Mouse (Mus musculus): ENCODE results near the gene Prickle3.

Gene Prickle3

DNA sequence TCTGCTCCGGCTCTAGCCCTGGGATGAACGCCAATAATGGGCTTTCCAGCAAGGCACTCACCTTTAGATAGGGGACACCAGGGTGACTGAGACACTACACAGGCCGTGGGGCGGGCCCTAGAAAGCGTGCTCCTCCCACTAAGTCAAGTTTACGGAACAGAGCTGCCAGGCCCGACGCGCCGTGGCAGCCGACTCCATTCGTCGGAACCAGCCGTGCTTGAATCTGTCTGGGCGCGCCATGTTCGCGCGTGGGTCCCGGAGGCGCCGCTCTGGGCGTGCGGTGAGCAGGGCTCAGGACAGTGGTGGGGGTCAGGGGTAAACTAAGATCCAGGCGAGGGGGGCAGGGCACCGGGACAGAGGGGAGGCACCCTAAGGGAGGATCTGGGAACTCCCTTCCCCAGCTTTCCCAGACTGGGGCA is at the start of gene Prickle3:
Gene Prickle3, plus strand, starts transcription at position 40 of the 419 bp plus-strand sequence.
- peak in 1 of 2 experiments; percentile 26 for DNase-seq

DNA sequence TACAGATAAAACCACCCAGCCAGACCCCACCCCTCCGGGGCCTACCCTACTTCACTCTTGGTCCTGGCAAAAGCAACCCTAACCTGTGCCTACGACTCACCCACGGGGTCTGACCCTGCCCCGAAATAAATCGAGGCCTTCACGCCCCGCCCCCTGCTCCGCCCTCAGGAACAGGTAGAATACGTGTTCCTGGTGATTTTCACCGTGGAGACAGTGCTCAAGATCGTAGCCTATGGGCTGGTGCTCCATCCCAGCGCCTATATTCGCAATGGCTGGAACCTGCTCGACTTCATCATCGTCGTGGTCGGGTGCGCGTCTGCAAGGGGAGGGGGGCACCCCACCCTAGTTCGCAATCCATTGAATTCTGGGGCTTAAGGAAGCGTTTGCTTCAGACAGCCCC is 47.0 kb upstream of the Prickle3 start:
- no peak for DNase-seq

DNA sequence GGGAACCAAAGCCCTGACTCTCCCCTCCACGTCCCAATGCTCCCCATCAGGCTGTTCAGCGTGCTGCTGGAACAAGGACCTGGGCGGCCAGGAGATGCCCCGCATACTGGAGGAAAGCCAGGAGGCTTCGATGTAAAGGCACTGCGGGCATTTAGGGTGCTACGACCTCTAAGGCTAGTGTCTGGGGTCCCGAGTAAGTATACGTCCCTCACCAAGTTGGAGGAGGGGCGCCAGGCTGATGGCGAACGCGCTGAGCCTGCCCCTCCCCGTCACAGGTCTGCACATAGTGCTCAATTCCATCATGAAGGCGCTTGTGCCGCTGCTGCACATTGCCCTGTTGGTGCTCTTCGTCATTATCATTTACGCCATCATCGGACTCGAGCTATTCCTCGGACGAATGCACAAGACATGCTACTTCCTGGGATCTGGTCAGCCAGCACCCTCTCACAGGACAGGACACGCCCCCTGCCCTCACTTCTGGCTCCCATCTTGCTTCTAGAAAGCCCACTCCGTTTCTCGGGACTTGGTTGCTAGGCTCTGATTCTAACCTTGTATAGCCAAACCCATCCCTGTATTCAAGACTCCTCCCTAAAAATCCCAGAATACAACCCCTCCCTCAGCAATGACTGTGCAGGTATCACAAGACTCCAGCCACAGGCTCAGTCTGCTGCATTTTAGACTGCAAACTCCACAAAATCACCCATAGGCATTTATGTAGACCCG is 46.4 kb upstream of the Prickle3 start:
- no peak for DNase-seq

DNA sequence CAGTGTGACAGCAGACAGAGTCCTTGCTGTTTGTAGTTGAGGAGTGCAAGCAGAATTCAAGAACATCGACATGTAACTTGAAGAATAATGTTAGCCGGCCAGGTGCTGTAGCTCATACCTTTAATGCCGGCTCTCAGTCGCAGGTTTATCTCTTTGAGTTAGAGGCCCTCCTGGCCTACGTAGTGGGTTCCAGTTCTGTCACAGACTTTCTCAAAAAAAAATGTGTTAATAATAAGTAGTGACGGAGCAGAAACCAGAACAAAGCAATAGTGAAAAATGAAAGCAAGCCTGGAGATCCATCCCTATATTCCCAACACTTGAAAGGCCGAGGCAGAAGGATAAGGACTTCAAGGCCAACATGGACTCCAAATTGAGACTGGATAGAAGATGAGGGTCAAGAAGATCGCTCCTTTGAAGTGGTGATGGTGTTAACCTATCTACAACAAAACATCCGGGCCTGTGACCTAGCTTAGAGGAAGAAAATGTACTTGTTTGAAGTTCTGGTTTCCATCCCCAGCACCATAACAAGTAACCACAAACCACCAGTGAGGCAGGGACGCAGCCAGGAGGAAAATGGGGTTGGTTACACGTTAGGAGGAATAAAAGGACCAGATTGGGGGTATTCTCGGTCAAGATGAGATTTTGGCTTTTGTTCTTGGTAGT is 39.0 kb upstream of the Prickle3 start:
- DNase-seq, result no peak

DNA sequence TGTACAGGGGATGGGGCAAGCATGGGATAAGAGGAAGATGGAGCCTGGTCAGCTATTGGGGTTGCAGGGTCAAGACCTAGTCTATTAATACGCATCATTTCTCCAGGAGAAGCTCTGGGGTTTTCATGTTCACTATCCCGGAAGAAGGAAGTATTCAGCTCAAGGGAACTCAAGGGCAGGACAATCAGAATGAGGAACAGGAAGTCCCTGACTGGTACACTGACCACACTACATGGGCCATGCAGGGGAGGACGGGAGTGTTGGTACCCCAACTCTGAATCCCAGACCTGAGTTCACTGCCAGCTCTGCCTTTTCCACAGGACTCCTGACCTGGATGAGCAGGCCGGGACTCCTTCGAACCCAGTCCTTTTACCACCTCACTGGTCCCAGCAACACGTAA is 24.5 kb upstream of the Prickle3 start:
- DNase-seq, result no peak

DNA sequence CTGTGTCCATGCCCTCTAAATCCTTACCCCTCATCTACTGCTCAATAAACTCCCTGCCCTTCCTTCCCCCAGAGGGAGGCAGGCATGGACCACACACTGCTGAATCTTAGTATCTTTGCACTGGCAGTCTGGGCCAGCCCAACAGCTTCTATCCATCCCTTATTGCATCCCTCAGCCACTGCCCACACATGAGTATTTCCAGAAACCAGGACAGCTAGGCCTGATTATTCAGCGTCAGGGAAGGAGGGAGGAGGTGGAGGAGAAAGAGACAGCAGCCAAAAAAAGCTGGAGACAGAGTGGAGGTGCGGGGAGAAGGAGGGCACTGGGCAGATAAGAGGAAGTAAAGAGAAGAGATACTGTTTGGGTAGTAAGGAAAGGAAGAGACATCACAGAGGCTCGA is 22.0 kb upstream of the Prickle3 start:
- DNase-seq, result no peak

DNA sequence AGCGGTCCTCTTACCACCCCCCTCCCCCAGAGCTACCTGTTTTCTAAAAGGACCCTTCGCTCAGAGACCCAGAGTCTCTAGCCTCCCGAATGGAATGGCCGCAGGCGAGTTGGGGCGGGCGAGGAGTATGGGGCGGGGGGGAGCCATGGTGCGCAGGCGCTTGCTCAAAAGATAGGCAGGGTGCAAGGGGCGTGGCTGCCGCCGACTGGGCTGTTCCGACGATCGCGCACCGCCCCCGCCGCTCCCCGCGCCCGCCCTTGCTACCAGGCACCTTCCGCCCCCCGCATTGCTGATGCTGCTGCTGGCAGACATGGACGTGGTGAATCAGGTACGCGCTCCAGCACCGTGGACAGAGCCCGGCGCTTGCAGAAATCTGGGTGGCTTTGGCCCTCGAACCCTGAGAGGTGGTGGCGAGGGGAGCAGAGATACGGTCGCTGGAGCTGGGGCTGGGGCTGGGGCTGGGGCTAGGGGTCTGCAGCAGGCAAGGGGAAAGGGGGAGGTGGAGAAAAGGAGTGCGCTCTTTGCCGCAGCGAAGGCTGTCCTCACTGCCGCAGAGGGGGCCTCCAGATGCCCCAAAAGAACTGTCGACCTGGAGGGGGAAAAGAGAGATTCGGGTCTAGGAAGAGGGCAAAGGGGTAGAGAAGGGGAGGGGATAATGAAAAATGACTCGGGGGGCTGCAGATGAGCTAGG is 18.5 kb upstream of the Prickle3 start, which contains the start of gene Syp:
Gene Syp, plus strand, starts transcription at position 71 of the 691 bp plus-strand sequence.
- DNase-seq, result peak; percentile 73

DNA sequence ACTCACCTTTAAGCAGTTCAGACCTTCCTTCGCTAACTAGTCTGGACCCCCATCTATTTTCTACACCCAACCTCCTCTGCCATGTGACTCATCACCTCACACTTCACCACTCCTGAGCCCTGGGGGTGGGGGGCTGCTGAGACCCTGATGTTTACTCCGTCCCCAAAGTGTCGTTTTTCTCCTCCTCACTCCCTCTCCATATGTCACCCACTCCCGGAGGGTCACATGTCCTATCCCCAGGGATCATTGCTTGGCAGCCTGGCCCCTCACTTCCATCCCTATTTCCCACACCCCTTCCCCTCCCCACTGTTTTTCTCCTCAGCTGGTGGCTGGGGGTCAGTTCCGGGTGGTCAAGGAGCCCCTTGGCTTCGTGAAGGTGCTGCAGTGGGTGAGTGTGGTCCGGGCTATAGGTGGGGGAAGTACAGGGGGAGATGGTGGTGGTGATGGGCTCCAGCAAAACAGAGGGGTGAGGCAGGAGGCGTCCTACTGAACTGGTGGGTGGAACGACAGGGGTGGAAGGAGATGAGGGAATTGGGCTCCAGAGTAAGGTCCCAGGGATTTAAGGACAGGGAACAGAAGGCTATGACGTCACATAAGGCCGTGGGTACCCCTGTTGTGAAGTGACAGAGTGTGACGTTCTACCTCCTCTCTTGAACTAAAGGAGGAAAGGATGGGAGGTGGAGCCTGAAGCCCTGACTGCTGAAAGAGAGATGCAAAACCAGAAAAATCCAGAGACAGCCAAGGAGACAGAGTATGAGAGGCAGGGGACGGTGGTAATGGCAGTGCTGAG is 17.3 kb upstream of the Prickle3 start:
- no peak for DNase-seq

DNA sequence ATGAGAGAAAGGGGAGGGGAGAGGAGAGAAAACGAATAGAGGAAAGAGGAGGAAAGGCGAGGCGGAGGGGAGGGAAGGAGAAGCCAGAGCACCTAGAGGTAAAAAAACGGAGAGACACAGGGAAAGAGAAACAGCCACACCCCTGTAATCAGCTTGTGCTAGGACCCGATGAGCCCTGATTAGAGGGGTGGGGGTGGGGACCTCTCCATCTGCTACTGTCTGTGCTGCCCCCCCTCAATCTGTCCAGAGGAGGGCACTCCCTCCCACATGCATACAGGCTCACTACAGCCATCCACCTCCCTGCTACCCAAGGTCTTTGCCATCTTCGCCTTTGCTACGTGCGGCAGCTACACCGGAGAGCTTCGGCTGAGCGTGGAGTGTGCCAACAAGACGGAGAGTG is 16.3 kb upstream of the Prickle3 start:
- DNase-seq, result no peak

DNA sequence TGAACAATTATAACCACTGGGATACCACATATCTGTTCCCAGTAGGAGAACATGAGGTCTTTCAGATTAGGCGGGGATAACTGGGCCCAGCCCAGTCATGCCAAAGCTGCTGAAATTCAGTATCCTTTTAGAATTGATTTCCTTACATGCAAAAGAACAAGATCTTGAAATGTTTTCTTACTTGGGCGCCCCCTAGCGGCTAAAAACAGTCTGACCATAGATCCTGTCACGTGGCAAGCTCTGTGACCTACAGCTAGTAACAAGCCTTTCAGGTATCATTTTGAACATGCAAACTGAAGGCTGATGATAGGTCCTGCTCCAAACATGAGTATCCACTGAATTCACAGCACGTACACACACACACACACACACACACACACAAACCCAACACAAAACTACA is 11.7 kb upstream of the Prickle3 start:
- DNase-seq, result peak in 1 of 2 experiments; percentile 58

DNA sequence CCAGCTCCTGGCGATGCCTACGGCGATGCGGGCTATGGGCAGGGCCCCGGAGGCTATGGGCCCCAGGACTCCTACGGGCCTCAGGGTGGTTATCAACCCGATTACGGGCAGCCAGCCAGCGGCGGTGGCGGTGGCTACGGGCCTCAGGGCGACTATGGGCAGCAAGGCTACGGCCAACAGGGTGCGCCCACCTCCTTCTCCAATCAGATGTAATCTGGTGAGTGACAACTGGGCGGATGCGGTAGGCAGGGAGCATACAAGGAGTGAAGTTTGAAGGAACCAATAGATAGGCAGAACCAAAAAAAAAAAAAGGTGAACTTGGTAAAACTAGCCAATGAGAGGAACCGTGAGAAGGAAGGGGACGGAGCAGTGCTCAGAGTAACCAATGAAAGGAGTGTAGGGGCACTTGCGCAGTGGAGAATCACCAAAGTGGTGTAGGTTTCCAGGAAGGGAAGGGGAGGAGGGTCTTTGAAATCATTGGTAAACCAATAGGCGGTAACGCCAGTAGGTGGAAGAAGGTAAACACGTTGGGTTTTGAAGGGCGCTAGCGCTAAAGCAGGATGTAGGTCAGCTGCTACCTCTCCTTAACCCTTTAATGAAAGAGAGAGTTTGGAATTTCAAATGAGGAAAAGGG is 8.3 kb upstream of the Prickle3 start:
- DNase-seq, result peak; percentile 71 to 85

DNA sequence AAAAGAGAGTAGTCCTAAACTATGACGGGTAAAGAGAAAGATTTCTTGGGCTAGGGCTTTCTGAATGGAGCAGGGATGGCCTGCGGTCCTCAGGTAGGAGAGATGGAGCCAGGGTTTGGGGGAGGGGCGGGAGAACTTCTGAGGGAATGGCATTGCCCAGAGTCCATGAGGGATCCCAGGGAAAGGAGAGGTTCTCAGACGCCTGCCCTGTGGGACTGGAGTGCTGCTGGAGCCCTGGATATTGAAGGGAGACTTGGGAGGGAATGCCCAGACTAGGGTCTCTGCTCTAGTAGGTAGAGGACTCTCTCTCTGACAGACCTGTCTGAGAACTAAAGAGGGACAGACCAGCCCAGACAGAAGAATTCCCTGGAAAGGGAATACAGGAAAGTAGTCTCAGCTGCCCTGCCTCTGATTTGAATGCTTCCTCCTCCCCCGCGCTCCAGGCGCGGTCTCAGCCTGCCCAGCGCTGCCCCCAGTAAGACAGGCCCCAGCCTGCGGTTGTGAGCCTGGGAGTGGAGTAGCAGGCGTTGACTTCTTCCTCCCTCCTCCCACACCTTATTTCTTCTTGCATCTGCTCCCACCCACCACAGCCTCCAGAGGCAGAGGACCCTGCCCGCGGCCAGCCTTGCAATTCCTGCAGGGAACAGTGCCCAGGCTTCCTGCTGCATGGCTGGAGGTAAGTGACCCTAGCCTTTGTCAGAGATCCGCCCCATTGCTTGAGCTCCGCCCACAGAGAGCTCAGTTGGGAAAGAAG is 1.1 kb downstream of the Prickle3 start:
- no peak for DNase-seq

DNA sequence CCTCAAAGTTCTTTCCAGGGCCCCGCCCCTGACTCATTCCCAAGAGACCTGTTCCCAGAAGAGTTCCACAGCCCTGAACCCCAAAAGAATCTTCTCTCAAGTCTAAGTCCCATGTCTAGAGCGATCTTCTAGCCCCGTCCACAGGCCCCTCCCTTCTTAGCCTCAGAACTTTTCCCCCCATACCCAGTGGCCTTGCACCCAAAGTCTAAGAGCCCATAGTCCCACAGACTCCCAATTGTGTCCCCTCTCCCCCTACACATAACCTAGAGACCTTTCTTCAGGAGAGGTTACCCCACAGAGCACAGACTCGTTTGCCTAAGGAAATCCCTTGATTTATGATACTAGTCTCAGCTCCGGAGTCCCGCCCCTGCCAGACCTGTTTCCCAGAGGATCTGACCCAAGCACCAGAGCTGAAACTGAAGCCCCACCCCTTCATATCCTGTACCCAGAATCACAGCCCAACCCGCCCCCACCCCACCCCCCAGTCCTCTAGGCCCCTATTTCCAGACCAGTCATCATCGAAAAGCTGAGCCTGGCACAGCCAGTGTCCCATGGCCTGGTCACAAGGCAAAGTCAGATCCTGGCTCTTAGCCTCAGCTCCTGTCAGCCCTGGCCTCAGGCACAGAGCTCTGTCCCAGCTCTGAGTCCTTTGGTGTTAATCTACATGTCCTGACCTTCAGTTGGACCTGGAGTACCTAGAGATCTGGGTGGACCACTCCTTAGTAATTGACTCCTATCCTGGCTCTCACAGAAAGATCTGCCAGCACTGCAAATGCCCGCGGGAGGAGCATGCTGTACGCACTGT is 1.9 kb downstream of the Prickle3 start:
- DNase-seq, result no peak

DNA sequence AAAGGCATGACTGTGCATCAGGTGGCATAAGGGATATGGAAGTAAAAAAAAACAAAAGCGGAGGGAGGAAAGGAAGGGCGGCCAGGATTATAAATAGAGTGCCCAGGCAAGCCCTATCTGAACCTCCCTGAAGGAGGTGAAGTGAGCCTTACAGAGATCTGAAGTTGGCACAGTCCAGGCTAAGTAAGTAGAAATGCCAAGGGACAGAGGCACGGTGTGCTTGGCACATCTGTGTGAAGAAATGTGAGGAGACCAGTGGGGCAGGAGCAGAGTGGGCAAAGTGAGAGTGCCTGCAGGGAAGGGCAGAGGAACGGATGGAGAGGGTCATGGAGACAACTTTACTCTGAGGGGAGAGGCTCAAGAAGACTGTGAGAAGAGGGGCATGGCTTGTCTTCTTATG is 4.0 kb downstream of the Prickle3 start:
- no peak for DNase-seq

DNA sequence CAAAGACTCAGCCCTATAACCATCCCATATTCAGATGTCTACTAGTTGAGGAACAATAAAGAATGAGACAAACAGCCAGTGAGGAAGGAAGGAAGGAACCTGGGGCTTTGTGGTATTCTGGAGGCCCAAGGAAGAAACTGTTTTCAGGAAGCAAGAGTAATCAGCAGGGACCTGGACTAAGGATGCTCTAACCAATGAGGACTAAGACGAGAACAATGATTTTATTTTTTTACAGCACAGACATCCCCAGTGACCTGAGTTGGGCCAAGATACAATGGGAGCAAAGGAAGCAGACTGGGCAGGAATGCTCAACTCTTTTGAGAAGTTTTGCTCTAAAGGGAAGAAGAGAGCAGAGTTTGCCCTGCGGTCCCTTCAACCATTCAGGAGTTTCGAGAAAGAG is 5.9 kb downstream of the Prickle3 start:
- DNase-seq, result no peak

DNA sequence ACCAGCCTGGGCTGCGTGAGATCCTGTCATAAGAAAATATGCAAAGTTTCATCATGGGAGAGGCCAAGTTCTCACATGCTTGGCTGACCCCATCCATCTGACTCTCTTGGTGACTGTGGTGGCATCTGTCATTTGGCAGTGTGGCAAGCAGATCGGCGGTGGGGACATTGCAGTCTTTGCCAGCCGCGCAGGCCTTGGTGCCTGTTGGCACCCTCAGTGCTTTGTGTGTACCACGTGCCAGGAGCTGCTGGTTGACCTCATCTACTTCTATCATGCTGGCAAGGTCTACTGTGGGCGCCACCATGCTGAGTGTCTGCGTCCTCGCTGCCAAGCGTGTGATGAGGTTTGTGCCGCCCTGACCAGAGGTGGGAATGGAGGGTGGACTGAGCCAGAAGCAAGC is 7.7 kb downstream of the Prickle3 start:
- DNase-seq, result no peak

DNA sequence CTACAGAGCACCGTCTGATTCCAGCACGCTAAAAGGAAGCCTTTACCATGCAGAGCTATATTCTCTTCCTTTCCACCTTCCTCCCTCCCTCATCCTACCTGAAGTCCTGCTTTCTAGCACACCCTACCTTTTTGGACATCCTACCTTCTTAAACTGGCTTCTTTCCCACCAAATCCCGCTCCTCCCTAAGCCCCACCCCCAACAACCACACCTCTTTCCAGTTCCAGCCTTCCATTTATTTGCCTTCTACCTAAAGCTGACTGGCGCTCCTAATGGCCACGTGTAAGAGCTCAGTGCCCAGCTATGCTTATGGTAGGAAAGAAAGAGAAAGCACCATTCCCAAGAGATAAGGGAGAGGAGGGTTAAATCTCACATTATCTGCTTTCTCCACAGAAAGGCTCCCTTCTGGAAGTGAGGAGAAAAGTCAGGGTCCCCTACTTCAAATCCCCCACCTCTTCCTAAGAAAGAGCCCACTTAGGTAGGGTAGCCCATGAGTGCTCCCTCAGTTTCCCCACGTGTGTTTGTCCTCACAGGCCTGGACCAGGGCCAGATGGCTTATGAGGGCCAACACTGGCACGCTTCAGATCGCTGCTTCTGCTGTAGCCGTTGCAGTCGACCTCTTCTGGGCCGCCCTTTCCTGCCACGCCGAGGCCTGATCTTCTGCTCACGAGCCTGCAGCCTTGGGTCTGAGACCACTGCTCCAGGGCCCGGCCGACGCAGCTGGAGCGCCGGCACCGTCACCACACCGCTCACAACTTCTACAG is 8.9 kb downstream of the Prickle3 start:
- no peak for DNase-seq

DNA sequence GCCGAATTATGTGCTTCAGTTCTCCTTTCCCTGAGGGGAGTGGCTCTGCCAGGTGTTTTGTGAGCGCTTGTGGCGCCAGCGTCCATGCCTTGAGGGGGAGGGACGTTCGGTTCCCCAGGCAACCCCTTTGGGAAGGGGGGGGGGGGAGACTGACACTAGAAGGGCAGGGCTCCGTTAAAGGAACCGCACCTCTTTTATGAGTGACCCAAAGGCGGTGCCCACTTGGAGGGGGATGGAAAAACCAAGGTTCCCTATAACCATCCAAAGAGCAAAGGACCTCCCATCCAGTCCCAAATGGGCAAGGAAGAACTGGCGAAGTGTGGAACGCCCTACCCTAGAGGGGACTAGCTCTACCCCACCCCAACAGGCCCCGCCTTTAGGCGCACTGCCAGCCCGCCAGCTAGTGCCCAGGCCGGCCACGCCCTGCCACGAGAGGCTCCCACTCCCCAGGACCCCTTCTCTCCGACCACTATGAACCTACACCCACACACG is 13.4 kb downstream of the Prickle3 start:
- peak in 1 of 2 experiments; percentile 56 for DNase-seq

DNA sequence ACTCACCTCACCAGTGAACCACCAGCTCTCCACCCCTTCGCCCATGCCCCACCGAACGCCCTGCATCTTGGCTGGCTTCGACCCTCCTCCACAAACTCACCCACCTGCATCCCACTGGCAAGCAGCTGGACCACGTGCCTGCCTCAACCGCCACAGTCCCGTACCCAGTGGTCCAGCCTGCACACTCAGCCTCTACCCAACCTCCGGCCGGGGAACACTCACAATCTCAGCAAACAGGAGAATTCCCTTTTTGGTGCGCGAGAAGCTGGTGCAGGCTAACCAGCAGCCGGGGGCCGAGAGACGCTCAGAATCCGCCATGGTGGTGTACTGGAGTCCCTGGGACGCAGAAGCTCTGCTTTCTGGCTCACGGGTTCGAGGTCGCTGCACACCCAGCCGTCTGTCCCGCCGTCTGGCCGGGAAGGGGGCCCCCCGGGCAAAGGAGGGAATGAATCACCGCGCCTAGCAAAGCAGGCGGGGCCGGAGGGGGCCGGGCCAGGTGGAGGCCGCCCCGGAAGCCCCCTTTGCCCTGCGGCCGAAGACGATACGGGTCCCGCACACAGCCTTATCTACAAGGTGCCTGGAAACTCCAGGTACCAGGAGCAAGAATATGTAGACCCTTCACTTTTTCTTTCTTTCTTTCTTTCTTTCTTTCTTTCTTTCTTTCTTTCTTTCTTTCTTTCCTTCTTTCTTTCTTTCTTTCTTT is 14.0 kb downstream of the Prickle3 start, which contains the start of gene Plp2:
Gene Plp2, minus strand, starts transcription at position 470 of the 703 bp plus-strand sequence.
- peak in 1 of 2 experiments; percentile 25 for DNase-seq

All from thymus, adult 18-20 months (tissue).